Mouse (Mus musculus) stomach, postnatal 0 days (tissue): Measurements from ENCODE around the gene Ripor1. TPM values are rescaled to one million over a fixed set of nuclear protein-coding genes. Genes with fewer than 3 reads are reported as not detected.

Experiments
- ATAC-seq: fragments of 200-750 bp; cut with Nextera tagmentation; 2 replicates; pipeline ENCODE4 v1.8.0; 2017; ENCODE audit not compliant: low FRiP score, low TSS enrichment
- DNase-seq: peaks from one replicate; pipeline ENCODE4 v3.0.0-alpha.2; 2016; ENCODE audit warnings: low spot score
- H3K27ac ChIP-seq: fragments of 300-500 bp; sonication (generic); replicated peaks from 2 replicates; pipeline ENCODE4 v1.5.1; 2014; ENCODE audit warnings: mild to moderate bottlenecking, control low read depth
- H3K27me3 ChIP-seq: fragments of 300-500 bp; sonication (generic); 2 replicates; pipeline ENCODE4 v1.6.1; 2014; ENCODE audit warnings: low read length; ENCODE audit not compliant: control insufficient read depth, insufficient read depth
- H3K36me3 ChIP-seq: fragments of 300-500 bp; sonication (generic); 2 replicates; pipeline ENCODE4 v1.6.1; 2014; ENCODE audit warnings: low read length, mixed read lengths; ENCODE audit not compliant: control insufficient read depth, insufficient read depth
- H3K4me1 ChIP-seq: fragments of 300-500 bp; sonication (generic); replicated peaks from 2 replicates; pipeline ENCODE4 v1.6.1; 2014; ENCODE audit warnings: antibody characterized with exemption; ENCODE audit not compliant: control insufficient read depth, insufficient read depth
- H3K4me2 ChIP-seq: fragments of 300-500 bp; sonication (generic); replicated peaks from 2 replicates; pipeline ENCODE4 v1.6.1; 2014; ENCODE audit warnings: low read depth, mild to moderate bottlenecking, control low read depth, moderate library complexity
- H3K4me3 ChIP-seq: fragments of 300-500 bp; sonication (generic); 2 replicates; pipeline ENCODE4 v1.5.1; 2014; ENCODE audit warnings: low read depth, low read length, control low read depth
- H3K9ac ChIP-seq: fragments of 300-500 bp; sonication (generic); 2 replicates; pipeline ENCODE4 v1.6.1; 2014; ENCODE audit warnings: mild to moderate bottlenecking, low read length, control low read depth, mixed read lengths
- H3K9me3 ChIP-seq: fragments of 300-500 bp; sonication (generic); 2 replicates; pipeline ENCODE4 v1.6.1; 2016; ENCODE audit warnings: low read length; ENCODE audit not compliant: control insufficient read depth
- CTCF ChIP-seq: IDR thresholded peaks from 2 replicates; pipeline ENCODE4 v1.5.1; 2016; ENCODE audit warnings: antibody characterized with exemption, low read depth, mild to moderate bottlenecking, moderate library complexity
- EP300 ChIP-seq: optimal IDR thresholded peaks from 2 replicates; pipeline ENCODE3; 2016; ENCODE audit warnings: antibody characterized with exemption
- WGBS: fragments of 180-500 bp; shearing (Covaris S2); extraction: QIAGEN DNeasy Blood & Tissue Kit; methylation state at CpG from one replicate; pipeline ENCODE4 v1.1.7; 2014; 5-methylcytosine and 5-hydroxymethylcytosine counted together
- polyA plus RNA-seq: library from polyadenylated mRNA; unstranded; fragments of >200 nt; fragmentation: Nextera tagmentation; extraction: Ambion mirVana; gene quantifications from 2 replicates; pipeline ENCODE4 v1.2.1, GENCODE M21; 2015

The Ripor1 gene
- polyA plus RNA-seq, 1 experiment from 2014 or later: 8.9 TPM

DNA sequence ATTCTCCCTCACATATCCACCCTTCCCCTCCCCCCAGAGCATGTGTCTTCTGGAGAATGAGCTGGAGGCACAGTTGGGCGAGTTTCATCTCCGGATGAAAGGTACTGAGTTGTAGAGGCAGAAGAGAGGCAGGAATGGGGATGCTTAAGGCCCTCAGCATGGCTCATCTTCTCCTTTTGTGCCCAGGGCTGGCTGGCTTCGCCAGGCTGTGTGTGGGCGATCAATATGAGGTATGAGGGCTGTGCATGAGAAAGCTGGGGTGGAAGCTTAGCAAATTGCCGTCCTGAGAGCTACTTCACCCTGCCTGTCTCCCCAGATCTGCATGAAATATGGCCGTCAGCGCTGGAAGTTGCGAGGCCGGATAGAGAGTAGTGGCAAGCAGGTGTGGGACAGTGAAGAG lies 10.9 kb downstream of the Ripor1 start:
- no peak overlapping the region for H3K4me2 ChIP-seq
- 92% methylated on average over 9 of the region's 9 CpGs for WGBS
- 0 out of 2 replicates have a peak, but pooled peaks cover 4% of the 10 kb centered on the region for H3K4me1 ChIP-seq
- no peak for TF ChIP-seq EP300
- ATAC-seq: no peak
- no peak for DNase-seq
- no peaks in the 10 kb centered on the region for H3K27me3 ChIP-seq
- H3K27ac ChIP-seq: no peak overlapping the region
- H3K9ac ChIP-seq: no peak overlapping the region
- no peaks in the 10 kb centered on the region for H3K9me3 ChIP-seq
- H3K36me3 ChIP-seq: peaks cover 18% of the 10 kb centered on the region
- no peak overlapping the region for H3K4me3 ChIP-seq

DNA sequence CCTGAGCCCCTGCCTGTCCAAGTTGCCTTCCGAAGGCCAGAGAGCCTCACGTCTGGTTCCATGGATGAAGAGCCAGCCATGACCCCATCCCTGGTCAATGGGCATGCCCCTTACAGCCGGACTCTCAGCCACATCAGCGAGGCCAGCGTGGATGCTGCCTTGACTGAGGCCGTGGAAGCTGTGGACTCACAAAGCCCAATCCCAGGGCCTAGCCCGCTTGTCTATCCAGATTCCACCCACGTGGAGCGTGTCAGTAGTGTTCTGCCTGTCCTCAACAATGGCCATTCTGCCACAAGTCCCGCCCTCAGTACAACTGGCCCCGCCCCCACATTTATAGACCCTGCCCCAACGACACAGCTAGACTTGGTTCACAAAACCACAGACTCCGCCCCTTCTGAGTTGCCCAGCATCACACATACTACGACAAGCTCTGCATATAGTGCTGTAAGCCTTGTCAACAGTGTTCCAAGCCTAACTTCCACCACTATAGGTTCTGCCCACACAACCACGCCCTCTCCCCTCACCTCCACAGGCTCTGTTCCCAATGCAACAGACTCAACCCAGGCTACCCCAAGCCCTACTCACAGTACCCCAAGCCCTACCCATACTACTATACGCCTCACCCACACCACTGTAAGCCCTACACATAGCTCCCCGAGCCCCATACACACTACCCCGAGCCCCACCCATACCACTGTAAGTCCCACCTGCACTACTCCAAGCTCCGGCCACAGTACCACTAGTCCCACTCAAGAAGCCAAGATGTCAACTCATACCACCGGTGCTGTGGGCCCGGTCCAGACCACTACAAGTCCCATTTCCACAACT lies 12.6 kb downstream of the Ripor1 start:
- no peak for DNase-seq
- no peak for TF ChIP-seq EP300
- TF ChIP-seq CTCF: no peak
- Histone ChIP-seq H3K4me1 (0 out of 2 replicates have a peak, but pooled peaks cover 4% of the 10 kb centered on the region), H3K9ac (no peak overlapping the region), H3K4me3 (no peak overlapping the region), H3K36me3 (peaks cover 23% of the 10 kb centered on the region), H3K27ac (no peak overlapping the region), H3K27me3 (no peaks in the 10 kb centered on the region), H3K9me3 (no peaks in the 10 kb centered on the region), H3K4me2 (no peak overlapping the region)
- no peak for ATAC-seq
- 87% methylated on average over 21 of the region's 21 CpGs for WGBS

DNA sequence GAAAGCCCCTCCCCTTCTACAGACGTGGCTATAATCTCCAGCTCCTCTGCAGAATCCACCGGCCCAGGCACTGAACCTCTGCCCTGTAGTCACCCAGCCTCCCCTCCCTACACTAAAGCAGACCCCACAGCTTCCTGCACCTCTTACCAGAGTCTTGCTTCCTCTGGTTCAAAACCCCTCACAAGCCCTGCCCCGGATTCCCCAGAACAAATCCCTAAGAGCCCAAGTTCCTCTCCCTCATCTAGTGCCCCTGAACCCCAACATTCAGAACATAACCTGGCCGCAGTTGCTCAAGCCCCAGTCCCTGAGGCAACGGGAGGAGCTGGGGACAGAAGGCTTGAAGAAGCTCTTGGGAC lies 13.2 kb downstream of the Ripor1 start:
- Histone ChIP-seq H3K27me3 (no peaks in the 10 kb centered on the region), H3K9me3 (no peaks in the 10 kb centered on the region), H3K36me3 (peaks cover 23% of the 10 kb centered on the region), H3K9ac (no peak overlapping the region), H3K4me1 (0 out of 2 replicates have a peak, but pooled peaks cover 4% of the 10 kb centered on the region), H3K4me3 (no peak overlapping the region), H3K27ac (no peak overlapping the region), H3K4me2 (no peak overlapping the region)
- 98% methylated on average over 5 of the region's 5 CpGs for WGBS
- DNase-seq (no peak), ATAC-seq (no peak)
- TF ChIP-seq CTCF: no peak
- TF ChIP-seq EP300: no peak

DNA sequence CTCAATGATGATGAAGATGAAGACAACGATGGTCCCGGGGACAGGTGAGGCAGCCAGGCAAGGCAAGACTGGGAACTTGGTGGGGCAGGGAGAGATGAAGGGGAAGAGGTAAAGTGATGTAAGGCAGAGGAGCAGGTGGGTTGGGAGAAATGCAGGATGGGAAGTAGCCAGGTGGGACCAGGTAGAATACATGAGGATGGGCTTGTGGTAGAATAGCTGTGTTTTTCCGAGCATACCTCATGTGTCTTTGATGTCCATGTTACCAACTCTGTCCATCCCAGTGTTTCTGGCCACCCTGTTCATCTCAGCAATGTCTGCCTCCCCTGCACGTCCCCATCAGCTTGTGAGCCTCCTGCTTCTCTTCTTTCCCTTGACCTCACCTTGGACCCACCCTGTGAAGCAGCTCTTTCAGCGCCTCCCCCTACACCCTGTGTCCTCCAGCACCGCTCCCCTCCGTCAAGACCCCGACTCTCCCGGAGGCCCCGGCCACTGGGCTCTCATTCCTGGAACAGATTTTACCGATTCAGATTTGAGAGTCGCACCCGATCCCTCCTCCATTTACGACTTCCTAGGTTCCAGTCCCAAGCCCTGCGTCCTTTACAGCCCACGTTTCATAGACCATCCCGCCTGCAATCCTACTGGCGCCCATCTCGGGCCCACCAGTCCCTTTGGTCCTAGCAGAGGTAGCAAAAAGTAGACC lies 14.0 kb downstream of the Ripor1 start:
- TF ChIP-seq CTCF (no peak), EP300 (no peak)
- no peak overlapping the region for H3K4me2 ChIP-seq
- ATAC-seq (no peak), DNase-seq (no peak)
- no peak overlapping the region for H3K27ac ChIP-seq
- no peak overlapping the region for H3K4me3 ChIP-seq
- H3K4me1 ChIP-seq: 0 out of 2 replicates have a peak, but pooled peaks cover 3% of the 10 kb centered on the region
- WGBS: 95% methylated on average over 19 of the region's 19 CpGs
- no peaks in the 10 kb centered on the region for H3K9me3 ChIP-seq
- peaks cover 23% of the 10 kb centered on the region for H3K36me3 ChIP-seq
- no peak overlapping the region for H3K9ac ChIP-seq
- no peaks in the 10 kb centered on the region for H3K27me3 ChIP-seq

DNA sequence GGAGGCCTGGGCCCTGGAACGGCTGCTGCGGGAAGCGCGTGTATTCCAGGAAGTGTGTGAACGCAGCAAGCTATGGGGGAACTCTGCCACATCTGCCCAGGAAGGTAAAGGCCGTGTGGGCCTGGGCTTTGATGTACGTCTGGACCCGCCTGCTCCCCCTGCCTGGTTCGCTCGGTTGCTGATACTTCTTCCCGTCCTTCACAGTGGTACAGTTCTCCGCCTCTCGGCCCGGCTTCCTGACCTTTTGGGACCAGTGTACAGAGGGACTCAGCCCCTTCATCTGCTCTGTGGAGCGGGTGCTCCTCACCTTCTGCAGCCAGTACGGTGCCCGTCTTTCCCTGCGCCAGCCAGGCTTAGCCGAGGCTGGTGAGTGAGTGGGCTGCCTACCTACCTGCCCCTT lies 15.2 kb downstream of the Ripor1 start:
- 88% methylated on average over 19 of the region's 19 CpGs for WGBS
- no peak overlapping the region for H3K9ac ChIP-seq
- H3K27me3 ChIP-seq: no peaks in the 10 kb centered on the region
- no peak for ATAC-seq
- TF ChIP-seq EP300: no peak
- TF ChIP-seq CTCF: no peak
- H3K4me3 ChIP-seq: no peak overlapping the region
- no peaks in the 10 kb centered on the region for H3K9me3 ChIP-seq
- H3K4me2 ChIP-seq: no peak overlapping the region
- H3K4me1 ChIP-seq: no peaks in the 10 kb centered on the region
- H3K36me3 ChIP-seq: peaks cover 23% of the 10 kb centered on the region
- no peak for DNase-seq
- no peak overlapping the region for H3K27ac ChIP-seq
